Mouse (Mus musculus) heart, embryonic 12.5 days (tissue): Measurements from ENCODE around the gene Tor3a. TPM values are rescaled to one million over a fixed set of nuclear protein-coding genes. Genes with fewer than 3 reads are reported as not detected.

Experiments
- ATAC-seq: fragments of 200-750 bp; cut with Nextera tagmentation; 2 replicates; pipeline ENCODE4 v1.8.0; 2017; ENCODE audit warnings: moderate TSS enrichment, moderate library complexity; ENCODE audit not compliant: insufficient number of reproducible peaks, low FRiP score
- H3K27ac ChIP-seq: fragments of 300-500 bp; sonication (generic); 2 replicates; pipeline ENCODE4 v1.5.1; 2016; ENCODE audit warnings: mild to moderate bottlenecking, moderate library complexity; ENCODE audit not compliant: poor library complexity, severe bottlenecking
- H3K27me3 ChIP-seq: fragments of 300-500 bp; sonication (generic); replicated peaks from 2 replicates; pipeline ENCODE4 v1.6.1; 2016; ENCODE audit warnings: mild to moderate bottlenecking, moderate library complexity
- H3K36me3 ChIP-seq: fragments of 300-500 bp; sonication (generic); 2 replicates; pipeline ENCODE4 v1.6.1; 2016; ENCODE audit warnings: mild to moderate bottlenecking, moderate library complexity
- H3K4me1 ChIP-seq: fragments of 300-500 bp; sonication (generic); replicated peaks from 2 replicates; pipeline ENCODE4 v1.6.1; 2016; ENCODE audit warnings: mild to moderate bottlenecking
- H3K4me2 ChIP-seq: fragments of 300-500 bp; sonication (generic); 2 replicates; pipeline ENCODE4 v1.6.1; 2016; ENCODE audit warnings: mild to moderate bottlenecking, moderate library complexity
- H3K4me3 ChIP-seq: fragments of 300-500 bp; sonication (generic); 2 replicates; pipeline ENCODE4 v1.5.1; 2016; ENCODE audit warnings: mild to moderate bottlenecking
- H3K9ac ChIP-seq: fragments of 300-500 bp; sonication (generic); 2 replicates; pipeline ENCODE4 v1.6.1; 2016; ENCODE audit warnings: mild to moderate bottlenecking, moderate library complexity
- H3K9me3 ChIP-seq: fragments of 300-500 bp; sonication (generic); replicated peaks from 2 replicates; pipeline ENCODE4 v1.6.1; 2016; ENCODE audit warnings: mild to moderate bottlenecking, moderate library complexity
- WGBS: fragments of 180-500 bp; shearing (Covaris S2); methylation state at CpG from one replicate; pipeline ENCODE4 v1.1.7; 2016; 5-methylcytosine and 5-hydroxymethylcytosine counted together
- polyA plus RNA-seq: library from polyadenylated mRNA; unstranded; fragments of >200 nt; fragmentation: Nextera tagmentation; extraction: Ambion mirVana; gene quantifications from 2 replicates; pipeline ENCODE4 v1.2.1, GENCODE M21; 2016

Tor3a gene
- polyA plus RNA-seq, 1 experiment from 2014 or later = 4.5 TPM

DNA sequence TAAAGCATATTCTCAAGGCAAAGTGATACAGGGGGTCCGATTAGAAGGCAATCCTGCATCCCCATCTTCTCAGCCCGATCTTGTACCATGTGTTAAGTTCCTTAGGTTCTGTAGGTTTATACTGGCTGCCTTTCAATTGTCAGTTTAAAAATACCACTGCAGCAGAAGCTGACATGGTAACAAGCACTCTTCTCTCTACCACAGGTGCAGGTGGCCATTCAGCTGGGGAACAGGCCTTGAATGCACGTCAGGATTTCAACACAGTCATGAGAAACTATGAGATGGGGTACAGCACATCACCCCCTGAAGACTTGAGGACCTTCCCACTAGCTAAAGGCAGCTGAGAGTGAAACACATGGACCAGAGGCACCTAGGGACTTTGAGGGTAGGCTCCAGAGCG, 29.3 kb upstream of the Tor3a start:
- 87% methylated on average over 4 of the region's 4 CpGs for WGBS

DNA sequence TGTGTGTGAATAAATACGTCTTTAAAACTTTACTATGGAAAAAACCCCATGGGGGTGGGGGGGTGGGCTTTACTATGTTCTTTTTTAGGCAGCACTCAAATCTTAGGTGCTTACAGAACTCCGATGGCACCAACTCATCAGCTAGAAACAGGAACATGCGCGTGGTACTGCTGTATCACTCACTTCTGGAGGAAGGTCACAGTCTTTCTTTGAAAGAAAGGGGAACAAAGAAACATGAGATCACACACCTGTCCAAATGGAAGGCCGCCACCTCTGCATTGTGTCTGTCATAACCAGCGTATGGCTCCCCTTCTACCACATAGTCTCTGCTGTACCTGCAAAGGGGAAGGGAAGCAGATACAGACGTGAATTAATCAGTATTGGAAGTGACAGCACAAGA, 28.0 kb upstream of the Tor3a start:
- Histone ChIP-seq H3K4me1 (no peaks in the 10 kb centered on the region), H3K36me3 (peaks cover 74% of the 10 kb centered on the region), H3K9ac (no peak overlapping the region), H3K27me3 (no peaks in the 10 kb centered on the region), H3K27ac (no peak overlapping the region), H3K4me3 (no peak overlapping the region), H3K4me2 (no peak overlapping the region), H3K9me3 (no peaks in the 10 kb centered on the region)
- ATAC-seq = no peak
- WGBS = 83% methylated on average over 7 of the region's 7 CpGs

More for the DNA sequence above, 29.3 kb upstream of the Tor3a start:
- H3K9me3 ChIP-seq = no peaks in the 10 kb centered on the region
- H3K9ac ChIP-seq = no peak overlapping the region
- H3K4me2 ChIP-seq = no peak overlapping the region
- H3K4me3 ChIP-seq = no peak overlapping the region
- H3K4me1 ChIP-seq = no peaks in the 10 kb centered on the region
- H3K27me3 ChIP-seq = no peaks in the 10 kb centered on the region
- H3K27ac ChIP-seq = no peak overlapping the region
- H3K36me3 ChIP-seq = peaks cover 65% of the 10 kb centered on the region
- no peak for ATAC-seq

DNA sequence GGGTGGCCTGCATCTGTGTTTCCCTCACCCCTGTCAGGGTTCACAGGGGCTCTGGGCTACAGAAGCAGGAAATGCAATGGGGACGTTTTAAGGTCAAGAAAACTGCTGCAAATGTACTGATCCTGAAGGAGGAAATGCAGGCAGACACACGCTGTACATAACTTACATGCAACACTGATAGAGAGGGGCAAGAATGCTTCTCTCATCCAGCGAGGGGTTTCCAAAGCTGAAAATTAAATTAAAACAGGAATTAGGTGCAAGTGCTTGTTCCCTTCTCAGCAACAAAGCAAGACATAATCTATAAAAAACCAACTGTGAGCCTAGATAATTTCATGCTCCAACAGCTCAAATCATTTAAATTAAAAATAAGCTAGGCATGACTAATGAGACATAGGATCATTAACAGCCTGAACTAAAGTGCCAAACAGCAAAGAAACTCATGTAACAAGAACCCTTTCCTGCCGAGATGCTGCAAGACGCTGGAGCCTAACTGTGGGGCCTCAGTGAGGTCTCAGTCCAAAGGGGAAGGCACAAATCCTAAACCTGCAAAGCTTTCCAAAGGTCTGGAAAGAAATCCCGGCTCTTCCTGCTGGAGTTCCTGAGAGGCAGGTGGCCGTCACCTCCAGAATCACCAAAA, 12.0 kb upstream of the Tor3a start:
- Histone ChIP-seq H3K36me3 (peaks cover 88% of the 10 kb centered on the region), H3K4me1 (no peaks in the 10 kb centered on the region), H3K27ac (no peak overlapping the region), H3K4me3 (no peak overlapping the region), H3K9me3 (no peaks in the 10 kb centered on the region), H3K4me2 (no peak overlapping the region), H3K9ac (no peak overlapping the region), H3K27me3 (no peaks in the 10 kb centered on the region)
- ATAC-seq = no peak
- 76% methylated on average over 7 of the region's 7 CpGs for WGBS

DNA sequence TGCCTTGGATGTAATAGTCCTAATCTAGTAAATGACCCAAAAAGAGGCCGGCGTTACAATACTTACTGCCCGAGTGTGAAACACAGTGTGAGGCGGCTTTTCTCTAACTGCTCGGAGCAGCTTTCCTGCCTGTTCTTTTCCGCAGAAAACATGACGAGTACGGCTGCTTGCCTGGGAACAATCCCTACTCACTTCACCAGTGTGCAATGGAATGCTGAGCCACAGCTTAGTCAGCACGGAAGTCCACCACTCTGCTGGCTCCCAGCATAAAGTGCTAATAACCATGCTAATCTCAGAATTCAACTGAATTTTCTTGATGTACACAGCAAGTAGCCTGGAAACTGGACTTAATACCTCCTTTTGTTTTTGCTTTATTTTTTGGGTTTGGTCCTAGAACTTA, 5.4 kb upstream of the Tor3a start:
- ATAC-seq = no peak
- Histone ChIP-seq H3K4me2 (no peak overlapping the region), H3K27me3 (no peaks in the 10 kb centered on the region), H3K9ac (no peak overlapping the region), H3K4me1 (0 out of 2 replicates have a peak, but pooled peaks cover under 1% of the 10 kb centered on the region), H3K4me3 (no peak overlapping the region), H3K27ac (no peak overlapping the region), H3K9me3 (no peaks in the 10 kb centered on the region), H3K36me3 (peaks cover 47% of the 10 kb centered on the region)
- WGBS = 66% methylated on average over 9 of the region's 9 CpGs

DNA sequence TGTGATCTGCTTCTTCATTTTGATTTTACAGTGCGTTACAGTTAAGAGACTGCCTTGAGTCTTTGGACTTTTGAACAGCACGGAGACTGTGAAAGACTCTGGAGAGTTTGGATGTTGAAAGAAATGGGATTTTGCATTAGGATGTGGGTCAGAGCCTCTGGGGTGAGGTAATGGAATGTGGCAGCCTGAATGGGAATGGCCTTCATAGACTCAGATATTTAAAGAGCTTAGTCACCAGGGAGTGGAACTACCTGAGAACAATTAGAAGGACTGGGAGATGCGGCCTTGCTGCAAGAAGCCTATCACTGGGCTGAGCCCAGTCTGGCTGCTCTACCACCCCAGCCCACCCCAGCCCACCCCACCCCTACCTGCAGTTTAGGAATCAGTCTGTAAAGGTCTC, 3.1 kb upstream of the Tor3a start:
- H3K36me3 ChIP-seq = peaks cover 26% of the 10 kb centered on the region
- WGBS = 81% methylated on average over 3 of the region's 3 CpGs
- H3K4me1 ChIP-seq = peaks cover 9% of the 10 kb centered on the region; the same call in 1 of the 2 replicates
- H3K9me3 ChIP-seq = no peaks in the 10 kb centered on the region
- H3K9ac ChIP-seq = no peak overlapping the region
- H3K27ac ChIP-seq = no peak overlapping the region
- H3K4me3 ChIP-seq = no peak overlapping the region
- ATAC-seq = no peak
- no peaks in the 10 kb centered on the region for H3K27me3 ChIP-seq
- no peak overlapping the region for H3K4me2 ChIP-seq

DNA sequence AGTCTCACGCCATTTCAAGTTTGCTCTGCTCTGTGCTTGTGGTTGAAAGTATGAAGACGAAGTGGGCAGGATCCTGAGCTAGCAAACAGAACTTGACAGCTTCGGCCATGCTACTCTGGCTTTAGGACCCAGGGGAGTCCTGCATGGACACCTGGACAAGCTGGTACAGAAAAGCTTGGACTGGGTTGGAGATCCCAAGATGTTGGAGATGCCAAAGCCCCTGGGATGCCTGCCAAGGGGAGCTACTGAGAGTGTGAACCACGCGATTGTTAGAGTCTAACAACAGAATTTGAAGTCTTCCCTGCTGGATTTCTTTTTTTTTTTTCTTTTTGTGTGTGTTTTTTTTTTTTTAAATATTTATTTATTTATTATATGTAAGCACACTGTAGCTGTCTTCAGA, 2.4 kb upstream of the Tor3a start:
- no peak for ATAC-seq
- no peaks in the 10 kb centered on the region for H3K9me3 ChIP-seq
- no peak overlapping the region for H3K9ac ChIP-seq
- peaks cover 9% of the 10 kb centered on the region; the same call in 1 of the 2 replicates for H3K4me1 ChIP-seq
- WGBS = 75% methylated on average over 5 of the region's 5 CpGs
- H3K4me2 ChIP-seq = no peak overlapping the region; the same call in 1 of the 2 replicates
- H3K27ac ChIP-seq = no peak overlapping the region
- peaks cover 24% of the 10 kb centered on the region for H3K36me3 ChIP-seq
- H3K4me3 ChIP-seq = no peak overlapping the region
- H3K27me3 ChIP-seq = no peaks in the 10 kb centered on the region

DNA sequence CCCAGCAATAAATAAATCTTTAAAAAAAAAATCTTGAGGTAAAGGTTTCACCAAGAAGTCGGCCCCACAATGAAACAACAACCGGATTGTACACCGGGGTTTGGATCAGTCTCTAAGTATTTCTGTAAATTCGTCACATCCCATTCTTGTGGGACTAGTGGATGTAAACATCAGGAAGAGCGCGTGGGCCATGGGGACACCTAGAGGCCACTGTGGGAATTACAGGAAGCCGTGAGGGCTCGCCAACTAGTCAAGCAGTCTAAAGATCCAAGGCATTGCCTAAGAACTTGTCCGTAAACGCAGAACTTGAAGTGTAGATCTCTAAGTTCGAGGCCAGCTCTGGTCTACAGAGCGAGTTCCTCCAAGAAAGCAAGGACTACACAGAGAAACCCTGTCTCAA, 2.0 kb upstream of the Tor3a start:
- no peak for ATAC-seq
- Histone ChIP-seq H3K4me3 (no peak overlapping the region), H3K4me2 (no peak overlapping the region; the same call in 1 of the 2 replicates), H3K9ac (no peak overlapping the region), H3K27me3 (no peaks in the 10 kb centered on the region), H3K9me3 (no peaks in the 10 kb centered on the region), H3K27ac (no peak overlapping the region), H3K36me3 (peaks cover 21% of the 10 kb centered on the region), H3K4me1 (peaks cover 9% of the 10 kb centered on the region; the same call in 1 of the 2 replicates)
- 24% methylated on average over 12 of the region's 12 CpGs for WGBS

DNA sequence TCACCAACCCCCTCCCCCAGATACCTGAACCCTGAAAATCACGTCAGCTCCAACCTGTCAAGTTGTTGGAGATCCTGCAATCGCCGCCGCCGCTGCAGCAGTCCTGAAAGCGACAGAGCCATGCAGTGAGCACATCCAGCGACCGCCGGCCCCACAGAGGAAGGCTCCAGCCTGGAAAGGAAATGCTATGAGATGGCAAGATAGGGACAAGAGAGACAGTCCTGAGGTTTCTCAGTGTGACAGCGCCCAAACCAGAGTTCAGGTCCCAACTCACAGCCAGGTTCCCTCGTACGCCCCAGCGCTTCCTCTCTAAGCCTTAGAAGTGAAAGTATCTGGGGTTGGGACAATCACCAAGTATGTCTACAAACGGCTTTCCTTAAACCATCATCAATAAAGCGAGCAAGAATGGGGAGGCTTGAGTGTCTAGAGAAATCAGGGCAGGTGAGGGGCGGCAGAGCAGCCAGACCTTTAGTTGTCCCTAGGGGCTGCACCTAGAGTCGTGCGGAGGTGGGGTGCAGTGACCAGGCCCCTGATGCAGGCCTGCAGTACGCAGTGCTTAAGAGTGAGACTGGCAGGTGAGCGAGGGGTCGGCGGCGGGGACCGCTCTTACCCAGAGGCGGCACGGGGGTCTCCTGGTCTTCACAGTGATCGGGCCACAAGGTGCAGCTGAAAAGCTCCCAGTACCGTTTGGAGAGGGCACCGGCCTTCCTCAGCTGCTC, 521 bp downstream of the Tor3a start:
- under 1% methylated on average over 29 of the region's 29 CpGs for WGBS
- ATAC-seq = peak; percentile 37; the same call in 1 of the 2 replicates
- Histone ChIP-seq H3K9me3 (no peaks in the 10 kb centered on the region), H3K27ac (no peak overlapping the region), H3K4me2 (peak overlapping the region; percentile 81), H3K4me3 (peak overlapping the region; percentile 56), H3K9ac (peak overlapping the region; percentile 77), H3K27me3 (no peaks in the 10 kb centered on the region), H3K4me1 (peaks cover 15% of the 10 kb centered on the region), H3K36me3 (0 out of 2 replicates have a peak, but pooled peaks cover 1% of the 10 kb centered on the region)

DNA sequence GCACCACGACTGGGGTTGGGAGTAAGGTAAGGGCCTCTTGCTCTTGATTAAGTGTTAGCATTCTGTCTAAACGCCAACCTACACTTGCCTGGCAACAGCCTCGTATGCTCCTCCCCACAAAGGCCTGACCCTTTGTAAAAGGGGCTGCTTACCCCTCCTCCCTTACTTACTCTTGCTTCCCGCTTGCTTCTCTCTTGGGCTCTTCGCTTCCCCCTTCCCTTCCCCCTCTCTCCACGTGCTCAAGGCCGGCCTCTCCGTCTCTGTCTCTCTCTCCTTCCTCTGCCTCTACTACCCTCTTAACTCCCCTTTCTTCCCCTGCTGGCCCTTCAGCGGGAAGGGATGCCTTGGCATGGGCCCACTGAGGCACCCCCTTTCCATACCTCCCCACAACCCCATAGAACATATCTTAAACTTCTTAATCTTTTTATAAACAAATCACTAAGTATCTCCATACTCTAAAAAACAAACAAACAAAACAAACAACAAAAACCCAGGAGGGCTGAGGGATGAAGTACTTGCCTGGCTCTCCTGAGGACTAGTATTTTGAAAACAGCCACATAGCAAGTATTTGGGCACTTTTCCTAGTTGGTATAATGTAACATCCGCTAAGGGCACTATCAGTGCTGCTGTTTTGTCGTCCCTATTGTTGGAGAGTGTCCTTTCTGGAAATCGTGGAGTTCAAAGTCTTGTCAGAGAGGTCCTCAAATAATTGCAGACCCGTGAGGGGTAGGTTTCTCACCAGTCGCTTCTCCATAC, 1.3 kb downstream of the Tor3a start:
- peak overlapping the region; percentile 77 for H3K9ac ChIP-seq
- 14% methylated on average over 14 of the region's 14 CpGs for WGBS
- H3K9me3 ChIP-seq = no peaks in the 10 kb centered on the region
- H3K4me1 ChIP-seq = peaks cover 19% of the 10 kb centered on the region
- no peak overlapping the region for H3K27ac ChIP-seq
- no peak for ATAC-seq
- H3K4me3 ChIP-seq = peak overlapping the region; percentile 56
- H3K36me3 ChIP-seq = no peaks in the 10 kb centered on the region
- no peaks in the 10 kb centered on the region for H3K27me3 ChIP-seq
- H3K4me2 ChIP-seq = peak overlapping the region; percentile 81

DNA sequence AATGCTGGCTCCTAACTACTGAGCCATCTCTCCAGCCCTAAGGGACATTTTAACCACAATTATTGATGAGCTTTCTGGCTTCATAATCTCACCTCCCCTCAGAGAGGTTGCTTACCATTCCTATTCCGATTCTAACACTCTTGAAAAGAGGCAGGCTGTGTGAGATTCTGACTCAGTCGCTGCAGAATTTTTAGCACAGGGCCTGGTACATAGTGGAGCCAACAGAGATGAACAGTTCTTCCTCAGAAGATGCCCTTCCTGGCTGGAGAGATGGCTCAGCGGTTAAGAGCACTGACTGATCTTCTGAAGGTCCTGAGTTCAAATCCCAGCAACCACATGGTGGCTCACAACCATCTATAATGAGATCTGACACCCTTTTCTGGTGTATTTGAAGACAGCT, 2.2 kb downstream of the Tor3a start:
- no peaks in the 10 kb centered on the region for H3K27me3 ChIP-seq
- ATAC-seq = no peak
- no peak overlapping the region for H3K4me2 ChIP-seq
- peaks cover 29% of the 10 kb centered on the region for H3K4me1 ChIP-seq
- no peaks in the 10 kb centered on the region for H3K9me3 ChIP-seq
- no peak overlapping the region for H3K4me3 ChIP-seq
- H3K27ac ChIP-seq = no peak overlapping the region
- whole genome bisulfite sequencing = 89% methylated on average over 3 of the region's 3 CpGs
- no peak overlapping the region for H3K9ac ChIP-seq
- H3K36me3 ChIP-seq = no peaks in the 10 kb centered on the region
